Mouse (Mus musculus) inflammation-experienced regulatory T-cells, adult 6 months (primary cell): ENCODE data around the gene Lad1. TPM values are rescaled to one million over a fixed set of nuclear protein-coding genes. Genes with fewer than 3 reads are reported as not detected.

ENCODE experiments used
- ATAC-seq: one replicate; pipeline ENCODE4 v1.8.0; 2017
- polyA plus RNA-seq, 3 experiments: library from polyadenylated mRNA; unstranded; fragments of 100-300 nt; shearing (Covaris generic); gene quantifications; one replicate each; pipeline ENCODE4 v1.2.1; 2017

Lad1 gene
- 1 to 10 TPM; 1.9 to 5.2 (median 2.4) TPM for polyA plus RNA-seq

- ATAC-seq: no peak
Measured at GRCm38 (mm10) chr1:135818481-135819086, at the start of gene Lad1. TSS of gene Lad1 (plus strand) at chr1:135818598.

GRCm38 (mm10) chr1:135770237-135770636 is 48.2 kb upstream of the Lad1 start:
- no peak for ATAC-seq

GRCm38 (mm10) chr1:135770896-135771572 is 47.4 kb upstream of the Lad1 start:
- no peak for ATAC-seq

- ATAC-seq: no peak
Measured at GRCm38 (mm10) chr1:135771573-135771970, 46.8 kb upstream of the Lad1 start.

GRCm38 (mm10) chr1:135776596-135776995 is 41.8 kb upstream of the Lad1 start:
- ATAC-seq: no peak

GRCm38 (mm10) chr1:135777046-135777445 is 41.4 kb upstream of the Lad1 start:
- ATAC-seq: no peak

- no peak for ATAC-seq
Measured at GRCm38 (mm10) chr1:135778780-135779535, 39.4 kb upstream of the Lad1 start, which contains the start of gene Tnni1. TSS of gene Tnni1 (plus strand) at chr1:135779434.

GRCm38 (mm10) chr1:135780649-135781048 is 37.7 kb upstream of the Lad1 start:
- ATAC-seq: no peak

GRCm38 (mm10) chr1:135781220-135781619 is 37.2 kb upstream of the Lad1 start:
- ATAC-seq: peak; percentile 84

GRCm38 (mm10) chr1:135782816-135783215 is 35.6 kb upstream of the Lad1 start:
- ATAC-seq: no peak

- ATAC-seq: peak; percentile 74
Measured at GRCm38 (mm10) chr1:135787799-135788198, 30.6 kb upstream of the Lad1 start.

- no peak for ATAC-seq
Measured at GRCm38 (mm10) chr1:135788708-135789107, 29.7 kb upstream of the Lad1 start.

GRCm38 (mm10) chr1:135789815-135790214 is 28.6 kb upstream of the Lad1 start:
- peak; percentile 45 for ATAC-seq

- no peak for ATAC-seq
Measured at GRCm38 (mm10) chr1:135792143-135792939, 26.1 kb upstream of the Lad1 start.

GRCm38 (mm10) chr1:135793370-135794215 is 24.8 kb upstream of the Lad1 start:
- peak; percentile 78 for ATAC-seq

- no peak for ATAC-seq
Measured at GRCm38 (mm10) chr1:135794216-135795134, 23.9 kb upstream of the Lad1 start.

- ATAC-seq: no peak
Measured at GRCm38 (mm10) chr1:135798492-135798891, 19.9 kb upstream of the Lad1 start.

- no peak for ATAC-seq
Measured at GRCm38 (mm10) chr1:135799109-135799627, 19.2 kb upstream of the Lad1 start.

- ATAC-seq: no peak
Measured at GRCm38 (mm10) chr1:135800192-135800950, 18.0 kb upstream of the Lad1 start.

- ATAC-seq: peak; percentile 85
Measured at GRCm38 (mm10) chr1:135807546-135807945, 10.9 kb upstream of the Lad1 start.
